Comparison of ENCODE assay signal across 10 mouse cellular contexts in the genomic region with DNA sequence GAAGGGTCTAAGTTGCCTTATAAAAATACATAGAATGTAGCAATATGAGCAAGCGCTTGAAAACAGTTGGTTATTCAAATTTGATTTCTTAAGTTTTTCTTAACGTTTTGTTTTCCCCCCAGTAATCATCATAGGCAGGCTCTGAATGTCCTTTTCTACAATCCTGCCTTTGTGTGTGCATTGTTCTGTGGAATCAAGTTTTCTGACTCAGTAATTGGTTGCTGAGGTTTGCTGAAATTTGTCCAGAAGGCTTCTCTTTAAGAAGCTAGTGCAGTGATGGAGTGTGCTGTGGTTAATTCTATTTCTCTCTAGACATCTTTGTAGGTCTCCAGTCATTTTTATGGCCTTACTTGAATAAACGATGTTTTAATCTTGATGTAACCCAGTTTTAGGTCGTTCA. TPM values are rescaled to one million over a fixed set of nuclear protein-coding genes. Genes with fewer than 3 reads are reported as not detected.
A peak's percentile ranks its signal among the peaks of the same experiment; 100 is the strongest.
DNase-seq lines count a peak whose midpoint lies in the region; ATAC-seq and TF ChIP-seq lines count a peak whose summit lies in the region.
"Had no signal": no experiment of that assay in that cellular context is flagged by ENCODE, and none has a peak within 500 bp of the region (broad histone marks: within the 10 kb centered on the region; RNA-seq: fewer than 3 reads in every experiment).

No protein-coding gene starts in this region.

- H3K36me3 ChIP-seq in lung, embryonic 14.5 days (ENCODE audit: insufficient read depth): no peaks in the 10 kb centered on the region
- no peaks in the 10 kb centered on the region for H3K36me3 ChIP-seq in limb, embryonic 10.5 days

- no peak overlapping the region for H3K4me3 ChIP-seq in lung, embryonic 14.5 days (ENCODE audit: low read depth, low read length)
- H3K4me3 ChIP-seq in limb, embryonic 10.5 days: peak overlapping the region; percentile 76; the same call in 1 of the 2 replicates
- no peak overlapping the region for H3K4me3 ChIP-seq in olfactory bulb, adult 2 months (ENCODE audit: insufficient read depth, low read depth, low read length)

- no peak for TF ChIP-seq POLR2A in olfactory bulb, adult 2 months (IDR thresholded peaks at IDR 0.05; ENCODE audit: insufficient read depth, low read depth, low read length)

- 39% methylated on average over 4 of the region's 4 CpGs for WGBS in lung, embryonic 14.5 days
- 41% methylated on average over 4 of the region's 4 CpGs for WGBS in limb, embryonic 10.5 days
- WGBS in olfactory bulb, adult 2 months: 13% methylated on average over 4 of the region's 4 CpGs

- no peaks in the 10 kb centered on the region for H3K4me1 ChIP-seq in lung, embryonic 14.5 days (ENCODE audit: insufficient read depth)
- H3K4me1 ChIP-seq in limb, embryonic 10.5 days: peaks cover 1% of the 10 kb centered on the region
- peaks cover 12% of the 10 kb centered on the region for H3K4me1 ChIP-seq in olfactory bulb, adult 2 months (ENCODE audit: control insufficient read depth, insufficient read depth, low read length)

- peak overlapping the region; percentile 98 for H3K4me2 ChIP-seq in lung, embryonic 14.5 days

- no peaks in the 10 kb centered on the region for H3K9me3 ChIP-seq in lung, embryonic 14.5 days (ENCODE audit: low read depth, low read length)
- H3K9me3 ChIP-seq in limb, embryonic 10.5 days (replicated peaks): no peaks in the 10 kb centered on the region

- no peak overlapping the region for H3K27ac ChIP-seq in lung, embryonic 14.5 days (ENCODE audit: low read depth)
- H3K27ac ChIP-seq in limb, embryonic 10.5 days: no peak overlapping the region
- H3K27ac ChIP-seq in olfactory bulb, adult 2 months (ENCODE audit: insufficient read depth, low read depth, low read length): peak overlapping the region; percentile 91

- DNase-seq in embryo, embryonic 9.5 days (ENCODE audit: extremely low spot score): peak; percentile 27
- DNase-seq in embryo, embryonic 10 days (ENCODE audit: low spot score): no peak
- DNase-seq in lung, embryonic 14.5 days: no peak
- DNase-seq in lung, adult 18-20 months: no peak
- no peak for DNase-seq in limb, embryonic 10.5 days (ENCODE audit: low spot score)
- DNase-seq in layer of hippocampus, adult 8-10 months (ENCODE audit: low spot score in 2 of 2): no peak
- DNase-seq: thymus, adult 2 months had no signal

- peaks cover 39% of the 10 kb centered on the region for H3K27me3 ChIP-seq in lung, embryonic 14.5 days (ENCODE audit: insufficient read depth, low read length)
- peaks cover 41% of the 10 kb centered on the region for H3K27me3 ChIP-seq in limb, embryonic 10.5 days (ENCODE audit: low read depth, poor library complexity, severe bottlenecking)

- H3K9ac ChIP-seq in lung, embryonic 14.5 days: no peak overlapping the region

- TF ChIP-seq CTCF in lung, embryonic 14.5 days (IDR thresholded peaks at IDR 0.05; ENCODE audit: low read depth): no peak
- TF ChIP-seq CTCF in olfactory bulb, adult 2 months (IDR thresholded peaks at IDR 0.05; ENCODE audit: insufficient read depth, low read depth, low read length): no peak

- no peak for ATAC-seq in lung, embryonic 14.5 days (ENCODE audit: insufficient read depth)
- ATAC-seq in erythroid progenitor cell, adult 5-6 weeks (replicated peaks; ENCODE audit: low FRiP score, poor library complexity, severe bottlenecking): no peak

RNA-seq across cellular contexts. Expression of a gene that starts 10.5 kb away (rescaled TPM):
- polyA plus RNA-seq in lung, embryonic 14.5 days (2014; fragmentation: Nextera tagmentation; extraction: Ambion mirVana): 0.12 and 0.18 TPM in 2 replicates
- 0.15 and 0.56 TPM in 2 replicates for polyA plus RNA-seq in limb, embryonic 10.5 days (2016; fragmentation: Nextera tagmentation; extraction: Ambion mirVana)
- not detected in 2 replicates for polyA plus RNA-seq in olfactory bulb, adult 2 months (2012; ENCODE audit: insufficient read depth, insufficient read length, low replicate concordance, missing spikeins)
- not detected in 2 replicates for total RNA-seq in erythroid progenitor cell, adult 5-6 weeks (2015; ENCODE audit: low replicate concordance)
- total RNA-seq in erythroid progenitor cell, adult 5-6 weeks (2017; ENCODE audit: low replicate concordance): not detected in 2 replicates
- total RNA-seq in layer of hippocampus, adult 8-10 months (2022): 10 to 100 TPM; 48.1 to 53.6 (median 50.7) TPM
- total RNA-seq: neutrophil, adult 5-6 weeks had no signal
